Mouse (Mus musculus) adipocyte (in vitro differentiated cells): Measurements from ENCODE around the gene Duxbl1.
"Not testable (repeated sequence)": the region's sequence is repeated elsewhere in the genome, so short reads cannot be mapped to it uniquely, and the experiment has no call there.

Source experiments
- DNase-seq: peaks from one replicate; pipeline ENCODE4 v3.0.0-alpha.2; 2016; ENCODE audit warnings: low spot score

The Duxbl1 gene

GRCm38 (mm10) chr14:25978371-25979241, at the start of gene Duxbl1:
Duxbl1 (plus strand) TSS chr14:25978577.
- not testable (repeated sequence) for DNase-seq

GRCm38 (mm10) chr14:25936867-25937630, 41.3 kb upstream of the Duxbl1 start:
- DNase-seq, result not testable (repeated sequence)

DNA sequence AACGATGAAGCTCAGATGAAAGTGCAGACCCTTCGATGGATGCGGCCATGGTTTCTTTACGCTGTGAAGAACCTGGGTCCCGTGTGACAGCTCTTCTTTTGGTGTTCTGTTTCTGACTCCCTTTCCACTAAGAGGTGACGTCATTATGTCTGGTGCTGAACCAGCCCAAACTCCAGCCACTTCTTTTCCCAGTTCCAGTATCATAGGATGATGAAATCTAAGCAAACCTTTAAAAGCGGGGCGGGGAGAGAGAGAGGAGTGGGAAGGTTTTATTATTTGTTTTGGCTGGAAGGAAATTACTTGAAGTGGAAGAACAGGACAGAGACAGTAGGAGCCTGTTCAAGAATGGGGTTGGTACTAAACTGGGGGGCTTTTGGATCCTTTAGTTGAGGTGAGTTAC, 40.4 kb upstream of the Duxbl1 start, which contains the start of gene Cphx1:
Cphx1 (plus strand) TSS at position 301 of the 400 bp plus-strand sequence.
- DNase-seq, result not testable (repeated sequence)

GRCm38 (mm10) chr14:25957861-25958260, 20.5 kb upstream of the Duxbl1 start:
- DNase-seq, result not testable (repeated sequence)

DNA sequence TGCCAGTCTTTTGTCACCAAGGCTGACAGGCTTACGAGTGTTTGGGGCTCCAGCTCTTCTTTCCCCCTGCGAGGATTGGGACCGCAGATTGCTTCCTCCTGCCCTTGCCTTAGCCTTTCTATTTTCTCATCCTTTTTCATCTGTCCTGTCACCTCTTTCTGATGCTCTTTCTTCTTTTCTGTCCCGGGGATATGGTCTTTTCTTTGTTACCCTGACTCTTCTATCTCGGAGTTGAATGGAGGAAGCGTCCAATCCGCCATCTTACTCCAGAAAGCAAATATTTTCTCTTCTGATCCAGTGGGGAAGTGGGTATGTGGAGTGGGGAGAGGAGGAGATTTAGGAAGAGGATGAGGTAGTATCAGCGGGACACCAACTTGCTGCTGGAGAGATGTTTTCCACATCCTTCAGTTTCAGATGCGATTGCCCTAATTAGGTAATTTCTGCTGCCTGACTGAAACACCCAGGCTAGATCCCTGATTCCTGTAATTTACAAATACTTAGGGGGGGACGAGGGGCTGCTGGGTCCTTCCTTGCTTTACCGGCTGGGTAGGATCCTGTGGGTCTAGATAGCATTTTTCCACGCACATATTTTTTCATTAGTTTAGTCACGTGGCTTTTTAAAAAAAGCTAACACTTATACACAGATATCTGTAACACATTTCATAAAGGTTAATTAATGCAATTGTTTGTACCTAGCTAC, 1.0 kb downstream of the Duxbl1 start:
- DNase-seq, result not testable (repeated sequence)

DNA sequence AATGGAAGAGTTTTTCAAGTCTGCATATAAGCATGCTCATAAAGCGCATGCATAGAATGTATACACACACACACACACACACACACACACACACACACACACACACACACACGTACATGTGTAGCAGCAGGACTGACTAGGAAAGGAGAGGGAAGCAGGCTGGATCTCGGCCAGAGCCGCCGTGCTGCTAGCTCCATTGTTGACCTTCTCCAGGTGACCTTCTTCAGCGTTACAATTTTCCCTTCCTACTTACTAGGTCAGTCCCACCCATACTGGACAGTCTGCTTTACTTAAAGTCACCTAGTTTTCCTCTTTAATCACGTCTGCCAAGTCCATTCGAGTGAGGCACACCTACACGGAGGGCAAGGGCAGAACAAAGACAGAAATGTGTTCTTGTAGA, 3.5 kb downstream of the Duxbl1 start:
- DNase-seq, result not testable (repeated sequence)

DNA sequence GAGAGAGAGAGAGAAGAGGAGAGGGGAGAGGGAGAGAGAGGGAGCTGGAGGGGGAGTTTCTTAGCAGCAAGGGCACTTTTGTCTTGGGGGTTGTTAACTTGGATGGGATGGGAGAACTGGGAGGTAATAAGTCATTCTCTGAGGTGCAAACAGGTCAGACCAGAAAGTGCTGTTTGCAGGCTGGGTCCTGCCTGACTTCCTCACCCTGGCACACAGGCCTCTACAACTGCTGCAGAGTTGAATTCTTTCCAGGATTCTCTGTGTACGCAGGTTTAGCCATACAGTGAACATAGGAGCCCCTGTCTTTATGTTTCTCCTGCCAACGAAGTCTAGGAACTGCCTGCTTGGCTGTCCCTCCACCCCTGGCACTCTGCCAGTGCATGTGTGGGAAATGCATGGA, 29.1 kb downstream of the Duxbl1 start:
- not testable (repeated sequence) for DNase-seq

- not testable (repeated sequence) for DNase-seq
Observed at GRCm38 (mm10) chr14:26016414-26016813, 38.0 kb downstream of the Duxbl1 start.

DNA sequence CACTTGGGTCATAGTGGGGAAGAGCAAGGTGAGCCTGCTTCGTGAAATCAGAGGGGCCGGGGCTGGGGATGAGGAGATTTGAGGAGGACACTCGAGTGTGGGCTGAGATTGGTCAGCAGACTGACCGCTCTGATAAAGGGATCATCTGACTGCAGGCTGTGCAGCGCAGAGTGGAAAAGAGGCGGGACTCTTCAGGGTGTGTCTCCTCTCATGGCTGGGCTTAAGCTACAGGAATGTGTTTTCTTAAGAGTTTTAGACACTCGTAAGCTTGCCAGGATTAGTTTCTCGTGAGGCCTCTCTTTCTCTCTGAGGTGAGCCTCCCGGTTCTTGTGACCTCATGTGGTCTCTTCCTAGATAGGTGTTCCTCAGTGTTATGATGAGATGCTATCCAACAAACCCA, 43.2 kb downstream of the Duxbl1 start:
- DNase-seq, result not testable (repeated sequence)

GRCm38 (mm10) chr14:26022831-26023230, 44.5 kb downstream of the Duxbl1 start:
- DNase-seq, result not testable (repeated sequence)

DNA sequence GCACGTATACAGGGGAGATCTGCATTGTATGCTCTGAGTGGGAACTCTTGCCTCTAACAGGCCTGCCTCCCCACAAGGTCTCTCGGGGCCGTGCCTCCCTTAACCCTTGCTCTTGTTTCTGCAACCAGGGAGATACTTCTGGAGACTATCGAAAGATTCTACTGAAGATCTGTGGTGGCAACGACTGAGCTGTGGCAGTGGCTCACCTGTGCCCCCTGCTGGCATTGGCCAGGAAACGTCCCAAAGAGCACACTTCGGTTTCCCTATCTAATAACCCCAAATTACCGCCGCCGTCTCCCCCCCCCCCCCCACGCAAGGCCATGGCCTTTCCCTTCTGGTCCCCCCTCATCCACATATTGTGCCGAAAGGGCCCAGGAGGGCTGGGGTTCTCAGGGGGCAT, 47.3 kb downstream of the Duxbl1 start:
- DNase-seq, result not testable (repeated sequence)

- not testable (repeated sequence) for DNase-seq
Observed at GRCm38 (mm10) chr14:26034364-26034763, 56.0 kb downstream of the Duxbl1 start.

DNA sequence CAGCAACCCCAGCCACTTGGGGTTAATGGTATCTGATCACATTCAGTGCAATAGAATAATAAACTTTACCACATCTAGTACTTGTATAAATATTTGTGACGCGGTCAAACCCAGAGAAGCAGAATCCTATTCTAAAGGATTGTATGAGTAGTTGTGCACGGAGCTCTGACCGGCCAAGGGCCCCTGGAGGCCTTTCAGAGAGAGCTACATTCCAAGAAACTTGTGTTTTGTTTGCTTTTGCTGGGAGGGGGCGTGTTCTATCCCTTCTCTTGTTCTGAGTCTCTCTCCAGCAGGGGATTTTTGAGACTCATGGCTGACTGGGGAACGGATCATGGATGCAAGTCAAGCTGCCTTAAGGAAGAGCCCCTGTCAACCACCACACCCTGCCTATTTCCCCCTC, 57.1 kb downstream of the Duxbl1 start:
- DNase-seq, result not testable (repeated sequence)
